Mouse (Mus musculus): ENCODE results near the gene Pdxk. TPM values are rescaled to one million over a fixed set of nuclear protein-coding genes. Genes with fewer than 3 reads are reported as not detected.

The Pdxk gene
- total and polyA plus RNA-seq, 2 experiments from 2014 or later: 52.6 to 73.9 TPM

GRCm38 (mm10) chr10:78411851-78412250 is 52.9 kb downstream of the Pdxk start:
- Histone ChIP-seq H3K36me3 (ENCODE audit: insufficient read depth, low read length) (peaks cover 26% of the 10 kb centered on the region), H3K4me2 (ENCODE audit: low read depth, low read length, poor library complexity, severe bottlenecking) (peak overlapping the region; percentile 57), H3K9me3 (ENCODE audit: low read length) (no peaks in the 10 kb centered on the region), H3K4me1 (ENCODE audit: insufficient read depth, low read length) (peaks cover 6% of the 10 kb centered on the region; the same call in 1 of the 2 replicates), H3K9ac (replicated peaks; ENCODE audit: low read length, poor library complexity, severe bottlenecking) (peak overlapping the region; percentile 77), H3K27ac (ENCODE audit: low read depth, low read length) (no peak overlapping the region; the same call in 1 of the 2 replicates), H3K4me3 (ENCODE audit: low read depth, low read length) (peak overlapping the region; percentile 77), H3K27me3 (ENCODE audit: insufficient read depth, low read length) (no peaks in the 10 kb centered on the region)
- 20% methylated on average over 8 of the region's 8 CpGs for WGBS
- no peak for DNase-seq (ENCODE audit: low spot score)
- no peak for ATAC-seq (ENCODE audit: low FRiP score)
- TF ChIP-seq CTCF (IDR thresholded peaks at IDR 0.05): no peak

GRCm38 (mm10) chr10:78409035-78409788 is 55.6 kb downstream of the Pdxk start:
- no peak overlapping the region for H3K4me2 ChIP-seq (ENCODE audit: low read depth, low read length, poor library complexity, severe bottlenecking)
- no peak overlapping the region for H3K9ac ChIP-seq (replicated peaks; ENCODE audit: low read length, poor library complexity, severe bottlenecking)
- no peak for ATAC-seq (ENCODE audit: low FRiP score)
- H3K36me3 ChIP-seq (ENCODE audit: insufficient read depth, low read length): peaks cover 47% of the 10 kb centered on the region
- H3K4me3 ChIP-seq (ENCODE audit: low read depth, low read length): no peak overlapping the region
- TF ChIP-seq CTCF (IDR thresholded peaks at IDR 0.05): no peak
- H3K27me3 ChIP-seq (ENCODE audit: insufficient read depth, low read length): no peaks in the 10 kb centered on the region
- 90% methylated on average over 9 of the region's 9 CpGs for WGBS
- DNase-seq (ENCODE audit: low spot score): no peak
- H3K9me3 ChIP-seq (ENCODE audit: low read length): no peaks in the 10 kb centered on the region
- no peak overlapping the region for H3K27ac ChIP-seq (ENCODE audit: low read depth, low read length)
- peaks cover 6% of the 10 kb centered on the region; the same call in 1 of the 2 replicates for H3K4me1 ChIP-seq (ENCODE audit: insufficient read depth, low read length)

- Histone ChIP-seq H3K4me2 (ENCODE audit: low read depth, low read length, poor library complexity, severe bottlenecking) (no peak overlapping the region), H3K4me3 (ENCODE audit: low read depth, low read length) (no peak overlapping the region), H3K9ac (replicated peaks; ENCODE audit: low read length, poor library complexity, severe bottlenecking) (no peak overlapping the region), H3K4me1 (ENCODE audit: insufficient read depth, low read length) (peaks cover 2% of the 10 kb centered on the region; the same call in 1 of the 2 replicates), H3K36me3 (ENCODE audit: insufficient read depth, low read length) (peaks cover 68% of the 10 kb centered on the region), H3K27ac (ENCODE audit: low read depth, low read length) (no peak overlapping the region), H3K27me3 (ENCODE audit: insufficient read depth, low read length) (no peaks in the 10 kb centered on the region), H3K9me3 (ENCODE audit: low read length) (no peaks in the 10 kb centered on the region)
- no peak for TF ChIP-seq CTCF (IDR thresholded peaks at IDR 0.05)
- DNase-seq (ENCODE audit: low spot score) (no peak), ATAC-seq (ENCODE audit: low FRiP score) (no peak)
- 94% methylated on average over 4 of the region's 4 CpGs for WGBS
These were observed 57.6 kb downstream of the Pdxk start for GRCm38 (mm10) chr10:78407132-78407531.

- TF ChIP-seq CTCF (IDR thresholded peaks at IDR 0.05): no peak
- Histone ChIP-seq H3K27me3 (ENCODE audit: insufficient read depth, low read length) (no peaks in the 10 kb centered on the region), H3K4me2 (ENCODE audit: low read depth, low read length, poor library complexity, severe bottlenecking) (no peak overlapping the region), H3K9ac (replicated peaks; ENCODE audit: low read length, poor library complexity, severe bottlenecking) (no peak overlapping the region), H3K4me1 (ENCODE audit: insufficient read depth, low read length) (no peaks in the 10 kb centered on the region), H3K36me3 (ENCODE audit: insufficient read depth, low read length) (peaks cover 78% of the 10 kb centered on the region), H3K9me3 (ENCODE audit: low read length) (no peaks in the 10 kb centered on the region), H3K4me3 (ENCODE audit: low read depth, low read length) (no peak overlapping the region), H3K27ac (ENCODE audit: low read depth, low read length) (no peak overlapping the region)
- ATAC-seq (ENCODE audit: low FRiP score) (no peak), DNase-seq (ENCODE audit: low spot score) (no peak)
- 96% methylated on average over 6 of the region's 6 CpGs for WGBS
These were observed 58.6 kb downstream of the Pdxk start for GRCm38 (mm10) chr10:78406152-78406551.

- no peak overlapping the region for H3K4me3 ChIP-seq (ENCODE audit: low read depth, low read length)
- H3K27me3 ChIP-seq (ENCODE audit: insufficient read depth, low read length): no peaks in the 10 kb centered on the region
- H3K4me1 ChIP-seq (ENCODE audit: insufficient read depth, low read length): no peaks in the 10 kb centered on the region; the same call in 1 of the 2 replicates
- H3K36me3 ChIP-seq (ENCODE audit: insufficient read depth, low read length): peaks cover 69% of the 10 kb centered on the region
- no peak overlapping the region for H3K27ac ChIP-seq (ENCODE audit: low read depth, low read length)
- no peaks in the 10 kb centered on the region for H3K9me3 ChIP-seq (ENCODE audit: low read length)
- H3K9ac ChIP-seq (replicated peaks; ENCODE audit: low read length, poor library complexity, severe bottlenecking): no peak overlapping the region
- no peak for DNase-seq (ENCODE audit: low spot score)
- 94% methylated on average over 14 of the region's 14 CpGs for WGBS
- TF ChIP-seq CTCF (IDR thresholded peaks at IDR 0.05): no peak
- H3K4me2 ChIP-seq (ENCODE audit: low read depth, low read length, poor library complexity, severe bottlenecking): no peak overlapping the region
- no peak for ATAC-seq (ENCODE audit: low FRiP score)
These were observed 62.4 kb downstream of the Pdxk start for GRCm38 (mm10) chr10:78402301-78402922.

- H3K4me2 ChIP-seq (ENCODE audit: low read depth, low read length, poor library complexity, severe bottlenecking): no peak overlapping the region
- ATAC-seq (ENCODE audit: low FRiP score): no peak
- 89% methylated on average over 2 of the region's 2 CpGs for WGBS
These were observed 63.6 kb downstream of the Pdxk start for GRCm38 (mm10) chr10:78401127-78401526.

More at GRCm38 (mm10) chr10:78401127-78401526, 63.6 kb downstream of the Pdxk start:
- Histone ChIP-seq H3K27ac (ENCODE audit: low read depth, low read length) (no peak overlapping the region), H3K27me3 (ENCODE audit: insufficient read depth, low read length) (no peaks in the 10 kb centered on the region), H3K9me3 (ENCODE audit: low read length) (no peaks in the 10 kb centered on the region), H3K4me3 (ENCODE audit: low read depth, low read length) (no peak overlapping the region), H3K4me1 (ENCODE audit: insufficient read depth, low read length) (no peaks in the 10 kb centered on the region; the same call in 1 of the 2 replicates), H3K36me3 (ENCODE audit: insufficient read depth, low read length) (peaks cover 64% of the 10 kb centered on the region), H3K9ac (replicated peaks; ENCODE audit: low read length, poor library complexity, severe bottlenecking) (no peak overlapping the region)
- no peak for DNase-seq (ENCODE audit: low spot score)
- TF ChIP-seq CTCF (IDR thresholded peaks at IDR 0.05): no peak

Measured in midbrain, postnatal 0 days (tissue).